8 mouse cellular contexts compared by ENCODE assay signal in genomic region chr6:30390714-30391697, GRCm38 (mm10). TPM values are rescaled to one million over a fixed set of nuclear protein-coding genes. Genes with fewer than 3 reads are reported as not detected.
DNase-seq lines count a peak whose midpoint lies in the region; ATAC-seq lines count a peak whose summit lies in the region.

TSS of gene Zc3hc1 (minus strand) at chr6:30391028.

- peak; percentile 99 for ATAC-seq in CD4-positive, CD25-positive, alpha-beta regulatory T cell, adult 4 months
- ATAC-seq in heart, embryonic 14.5 days (ENCODE audit: insufficient number of reproducible peaks, insufficient read depth, low FRiP score, low read depth) = peak; percentile 61; the same call in 1 of the 2 replicates
- peak; percentile 85 for ATAC-seq in liver, embryonic 13.5 days (ENCODE audit: low read depth)
- peak; percentile 91; the same call in 1 of the 2 replicates for ATAC-seq in stomach, embryonic 16.5 days (ENCODE audit: insufficient read depth, low FRiP score)

- no peaks in the 10 kb centered on the region for H3K27me3 ChIP-seq in heart, embryonic 14.5 days (ENCODE audit: control insufficient read depth, insufficient read depth, low read length)
- H3K27me3 ChIP-seq in liver, embryonic 13.5 days = no peaks in the 10 kb centered on the region
- no peaks in the 10 kb centered on the region for H3K27me3 ChIP-seq in stomach, embryonic 16.5 days (ENCODE audit: control insufficient read depth, insufficient read depth, low read length)

- no peaks in the 10 kb centered on the region for H3K9me3 ChIP-seq in heart, embryonic 14.5 days (ENCODE audit: control insufficient read depth, low read length)
- H3K9me3 ChIP-seq in liver, embryonic 13.5 days (replicated peaks) = no peaks in the 10 kb centered on the region
- no peaks in the 10 kb centered on the region for H3K9me3 ChIP-seq in stomach, embryonic 16.5 days (replicated peaks; ENCODE audit: control insufficient read depth, low read length)

- H3K36me3 ChIP-seq in heart, embryonic 14.5 days (ENCODE audit: control insufficient read depth, insufficient read depth, low read length) = peaks cover 19% of the 10 kb centered on the region
- peaks cover 14% of the 10 kb centered on the region for H3K36me3 ChIP-seq in liver, embryonic 13.5 days
- H3K36me3 ChIP-seq in stomach, embryonic 16.5 days (ENCODE audit: control insufficient read depth, insufficient read depth, low read length) = no peaks in the 10 kb centered on the region

- peak within 1 kb of the TSS; percentile 87 for H3K9ac ChIP-seq in heart, embryonic 14.5 days (ENCODE audit: low read length)
- peak within 1 kb of the TSS; percentile 85 for H3K9ac ChIP-seq in liver, embryonic 13.5 days
- peak within 1 kb of the TSS; percentile 87 for H3K9ac ChIP-seq in stomach, embryonic 16.5 days (ENCODE audit: low read length)

- no peaks in the 10 kb centered on the region for H3K4me1 ChIP-seq in brown adipose tissue, adult 24 weeks (ENCODE audit: control insufficient read depth, insufficient read depth, insufficient read length, low read length)
- H3K4me1 ChIP-seq in heart, embryonic 14.5 days (ENCODE audit: control insufficient read depth in 2 of 2, insufficient read depth in 2 of 2, low read length in 2 of 2) = peaks cover 0 to 3% of the 10 kb centered on the region in 2 experiments; a peak in 1 of 4 replicates
- H3K4me1 ChIP-seq in liver, embryonic 13.5 days (replicated peaks) = peaks cover 12% of the 10 kb centered on the region
- no peaks in the 10 kb centered on the region for H3K4me1 ChIP-seq in stomach, embryonic 16.5 days (ENCODE audit: control insufficient read depth, insufficient read depth, low read length)

- H3K4me2 ChIP-seq in heart, embryonic 14.5 days (ENCODE audit: low read length) = peak within 1 kb of the TSS; percentile 58
- peak within 1 kb of the TSS; percentile 70 for H3K4me2 ChIP-seq in liver, embryonic 13.5 days
- H3K4me2 ChIP-seq in stomach, embryonic 16.5 days (ENCODE audit: low read depth, low read length) = peak within 1 kb of the TSS; percentile 58

- peak; percentile 55 for DNase-seq in fibroblast of lung, adult 2 months (ENCODE audit: low read depth)
- DNase-seq in kidney, postnatal 14 days = peak; percentile 84
- peak; percentile 80 for DNase-seq in liver, embryonic 13.5 days
- DNase-seq in neural tube, embryonic 10.5 days (ENCODE audit: extremely low spot score, low spot score) = peak; percentile 77

- 15% methylated on average over 33 of the region's 33 CpGs for WGBS in heart, embryonic 14.5 days
- 9% methylated on average over 33 of the region's 33 CpGs for WGBS in liver, embryonic 13.5 days (ENCODE audit: insufficient replicate concordance)
- 15% methylated on average over 33 of the region's 33 CpGs for WGBS in stomach, embryonic 16.5 days

- 0 out of 2 replicates have a peak within 1 kb of the TSS, but pooled peaks have one; percentile 35 for H3K27ac ChIP-seq in brown adipose tissue, adult 24 weeks (replicated peaks; ENCODE audit: low read depth, low read length)
- peak within 1 kb of the TSS in 1 of 2 experiments; percentile 53; a peak in 2 of 4 replicates for H3K27ac ChIP-seq in heart, embryonic 14.5 days (replicated peaks in 1 of 2; ENCODE audit: control insufficient read depth in 1 of 2, insufficient read depth in 1 of 2, low read depth in 2 of 2, low read length in 2 of 2)
- H3K27ac ChIP-seq in liver, embryonic 13.5 days = peak within 1 kb of the TSS; percentile 56
- H3K27ac ChIP-seq in stomach, embryonic 16.5 days (ENCODE audit: low read length) = peak within 1 kb of the TSS; percentile 52; the same call in 1 of the 2 replicates

- peak within 1 kb of the TSS; percentile 96 for H3K4me3 ChIP-seq in brown adipose tissue, adult 24 weeks (ENCODE audit: insufficient read depth, low read depth, low read length)
- H3K4me3 ChIP-seq in heart, embryonic 14.5 days (ENCODE audit: control insufficient read depth in 1 of 2, insufficient read depth in 1 of 2, low read depth in 1 of 2, low read length in 2 of 2) = peak within 1 kb of the TSS; percentile 86 to 100
- peak within 1 kb of the TSS; percentile 83 for H3K4me3 ChIP-seq in liver, embryonic 13.5 days (replicated peaks)
- peak within 1 kb of the TSS; percentile 94 for H3K4me3 ChIP-seq in stomach, embryonic 16.5 days (replicated peaks; ENCODE audit: low read length)

RNA-seq across cellular contexts. Expression of gene Zc3hc1, which starts in this region (rescaled TPM):
- 10 to 100 TPM; 47.5 to 63.3 TPM for polyA plus RNA-seq in CD4-positive, CD25-positive, alpha-beta regulatory T cell, adult 4 months (2017; shearing (Covaris generic))
- 11.5 and 13.2 TPM in 2 replicates for polyA plus RNA-seq in brown adipose tissue, adult 24 weeks (2012; ENCODE audit: insufficient read depth, insufficient read length, missing spikeins)
- polyA plus RNA-seq in heart, embryonic 14.5 days (2014; fragmentation: Nextera tagmentation; extraction: Ambion mirVana) = 40.7 and 44.7 TPM in 2 replicates
- polyA plus RNA-seq in liver, embryonic 13.5 days (2015; fragmentation: Nextera tagmentation; extraction: Ambion mirVana) = 33.4 and 33.8 TPM in 2 replicates
- polyA plus RNA-seq in stomach, embryonic 16.5 days (2015; fragmentation: Nextera tagmentation; extraction: Ambion mirVana) = 36.0 and 38.9 TPM in 2 replicates
